Mouse (Mus musculus): ENCODE measurements at regions not wholly inside any gene's neighbourhood (a gene's known extent, or its start where the extent isn't known, plus 50 kb on each side); places are given as distances from the start of the nearest gene placed in this dataset.

GRCm38 (mm10) chr2:158956888-158957287 lies 162.3 kb downstream of the Dhx35 start:
- no peaks in the 10 kb centered on the region for H3K4me1 ChIP-seq (ENCODE audit: control insufficient read depth, insufficient read depth, low read length)
- DNase-seq (ENCODE audit: extremely low read depth, low read depth, low spot score), result no peak
- WGBS, result 82% methylated on average over 11 of the region's 11 CpGs
- no peak overlapping the region for H3K9ac ChIP-seq (ENCODE audit: low read depth, low read length)
- H3K4me3 ChIP-seq (ENCODE audit: insufficient read depth, low read depth, low read length), result no peak overlapping the region
- TF ChIP-seq POLR2A (IDR thresholded peaks at IDR 0.05; ENCODE audit: extremely low read depth, insufficient read depth, low read length), result no peak
- no peak for TF ChIP-seq CTCF (IDR thresholded peaks at IDR 0.05; ENCODE audit: low read depth, low read length)
- no peaks in the 10 kb centered on the region for H3K79me2 ChIP-seq (ENCODE audit: control insufficient read depth, insufficient read depth, low read length)
- no peaks in the 10 kb centered on the region for H3K27me3 ChIP-seq (ENCODE audit: control insufficient read depth, insufficient read depth, low read length)
- no peaks in the 10 kb centered on the region for H3K36me3 ChIP-seq (ENCODE audit: control insufficient read depth, insufficient read depth, low read length)
- no peak overlapping the region for H3K27ac ChIP-seq (replicated peaks; ENCODE audit: insufficient read depth, low read depth, low read length)

- H3K79me2 ChIP-seq (ENCODE audit: control insufficient read depth, insufficient read depth, low read length), result no peaks in the 10 kb centered on the region
- no peaks in the 10 kb centered on the region for H3K36me3 ChIP-seq (ENCODE audit: control insufficient read depth, insufficient read depth, low read length)
- 74% methylated on average over 6 of the region's 6 CpGs for WGBS
- no peak overlapping the region for H3K9ac ChIP-seq (ENCODE audit: low read depth, low read length)
- no peak for TF ChIP-seq POLR2A (IDR thresholded peaks at IDR 0.05; ENCODE audit: extremely low read depth, insufficient read depth, low read length)
- no peak for TF ChIP-seq CTCF (IDR thresholded peaks at IDR 0.05; ENCODE audit: low read depth, low read length)
- H3K4me3 ChIP-seq (ENCODE audit: insufficient read depth, low read depth, low read length), result no peak overlapping the region
- H3K27ac ChIP-seq (replicated peaks; ENCODE audit: insufficient read depth, low read depth, low read length), result no peak overlapping the region
- H3K4me1 ChIP-seq (ENCODE audit: control insufficient read depth, insufficient read depth, low read length), result no peaks in the 10 kb centered on the region
- no peak for DNase-seq (ENCODE audit: extremely low read depth, low read depth, low spot score)
- no peaks in the 10 kb centered on the region for H3K27me3 ChIP-seq (ENCODE audit: control insufficient read depth, insufficient read depth, low read length)
Observed at GRCm38 (mm10) chr2:158965003-158965665, 170.5 kb downstream of the Dhx35 start.

- Histone ChIP-seq H3K4me3 (ENCODE audit: insufficient read depth, low read depth, low read length) (no peak overlapping the region), H3K27ac (replicated peaks; ENCODE audit: insufficient read depth, low read depth, low read length) (no peak overlapping the region), H3K4me1 (ENCODE audit: control insufficient read depth, insufficient read depth, low read length) (no peaks in the 10 kb centered on the region), H3K79me2 (ENCODE audit: control insufficient read depth, insufficient read depth, low read length) (no peaks in the 10 kb centered on the region), H3K27me3 (ENCODE audit: control insufficient read depth, insufficient read depth, low read length) (no peaks in the 10 kb centered on the region), H3K36me3 (ENCODE audit: control insufficient read depth, insufficient read depth, low read length) (no peaks in the 10 kb centered on the region), H3K9ac (ENCODE audit: low read depth, low read length) (no peak overlapping the region)
- WGBS, result 54% methylated on average over 2 of the region's 2 CpGs
- DNase-seq (ENCODE audit: extremely low read depth, low read depth, low spot score), result no peak
- TF ChIP-seq POLR2A (IDR thresholded peaks at IDR 0.05; ENCODE audit: extremely low read depth, insufficient read depth, low read length) (no peak), CTCF (IDR thresholded peaks at IDR 0.05; ENCODE audit: low read depth, low read length) (no peak)
Observed at GRCm38 (mm10) chr2:158972178-158972577, 177.6 kb downstream of the Dhx35 start.

GRCm38 (mm10) chr2:158985529-158986148 lies 191.0 kb downstream of the Dhx35 start:
- no peaks in the 10 kb centered on the region for H3K79me2 ChIP-seq (ENCODE audit: control insufficient read depth, insufficient read depth, low read length)
- H3K36me3 ChIP-seq (ENCODE audit: control insufficient read depth, insufficient read depth, low read length), result no peaks in the 10 kb centered on the region
- H3K27me3 ChIP-seq (ENCODE audit: control insufficient read depth, insufficient read depth, low read length), result no peaks in the 10 kb centered on the region
- no peak overlapping the region for H3K9ac ChIP-seq (ENCODE audit: low read depth, low read length)
- 75% methylated on average over 17 of the region's 17 CpGs for WGBS
- TF ChIP-seq POLR2A (IDR thresholded peaks at IDR 0.05; ENCODE audit: extremely low read depth, insufficient read depth, low read length) (no peak), CTCF (IDR thresholded peaks at IDR 0.05; ENCODE audit: low read depth, low read length) (no peak)
- no peak for DNase-seq (ENCODE audit: extremely low read depth, low read depth, low spot score)
- no peak overlapping the region for H3K4me3 ChIP-seq (ENCODE audit: insufficient read depth, low read depth, low read length)
- no peak overlapping the region for H3K27ac ChIP-seq (replicated peaks; ENCODE audit: insufficient read depth, low read depth, low read length)
- H3K4me1 ChIP-seq (ENCODE audit: control insufficient read depth, insufficient read depth, low read length), result no peaks in the 10 kb centered on the region

- no peak for TF ChIP-seq POLR2A (IDR thresholded peaks at IDR 0.05; ENCODE audit: extremely low read depth, insufficient read depth, low read length)
- TF ChIP-seq CTCF (IDR thresholded peaks at IDR 0.05; ENCODE audit: low read depth, low read length), result no peak
- Histone ChIP-seq H3K27ac (replicated peaks; ENCODE audit: insufficient read depth, low read depth, low read length) (no peak overlapping the region), H3K36me3 (ENCODE audit: control insufficient read depth, insufficient read depth, low read length) (no peaks in the 10 kb centered on the region), H3K4me1 (ENCODE audit: control insufficient read depth, insufficient read depth, low read length) (no peaks in the 10 kb centered on the region), H3K79me2 (ENCODE audit: control insufficient read depth, insufficient read depth, low read length) (no peaks in the 10 kb centered on the region), H3K4me3 (ENCODE audit: insufficient read depth, low read depth, low read length) (no peak overlapping the region), H3K9ac (ENCODE audit: low read depth, low read length) (no peak overlapping the region), H3K27me3 (ENCODE audit: control insufficient read depth, insufficient read depth, low read length) (peaks cover 4% of the 10 kb centered on the region; the same call in 1 of the 2 replicates)
- WGBS, result 32% methylated on average over 17 of the region's 17 CpGs
- DNase-seq (ENCODE audit: extremely low read depth, low read depth, low spot score), result no peak
Observed at GRCm38 (mm10) chr2:159002481-159003186, 208.0 kb downstream of the Dhx35 start.

GRCm38 (mm10) chr2:159003187-159003497 lies 208.5 kb downstream of the Dhx35 start:
- Histone ChIP-seq H3K9ac (ENCODE audit: low read depth, low read length) (no peak overlapping the region), H3K36me3 (ENCODE audit: control insufficient read depth, insufficient read depth, low read length) (no peaks in the 10 kb centered on the region), H3K27me3 (ENCODE audit: control insufficient read depth, insufficient read depth, low read length) (peaks cover 4% of the 10 kb centered on the region; the same call in 1 of the 2 replicates), H3K4me1 (ENCODE audit: control insufficient read depth, insufficient read depth, low read length) (no peaks in the 10 kb centered on the region), H3K79me2 (ENCODE audit: control insufficient read depth, insufficient read depth, low read length) (no peaks in the 10 kb centered on the region), H3K4me3 (ENCODE audit: insufficient read depth, low read depth, low read length) (no peak overlapping the region), H3K27ac (replicated peaks; ENCODE audit: insufficient read depth, low read depth, low read length) (no peak overlapping the region)
- DNase-seq (ENCODE audit: extremely low read depth, low read depth, low spot score), result no peak
- no peak for TF ChIP-seq POLR2A (IDR thresholded peaks at IDR 0.05; ENCODE audit: extremely low read depth, insufficient read depth, low read length)
- TF ChIP-seq CTCF (IDR thresholded peaks at IDR 0.05; ENCODE audit: low read depth, low read length), result no peak
- WGBS, result 56% methylated on average over 4 of the region's 4 CpGs
